Mouse (Mus musculus): ENCODE measurements around the gene Polr3c. TPM values are rescaled to one million over a fixed set of nuclear protein-coding genes. Genes with fewer than 3 reads are reported as not detected.
"Not testable (repeated sequence)": the region's sequence is repeated elsewhere in the genome, so short reads cannot be mapped to it uniquely, and the experiment has no call there.

Polr3c gene
- polyA plus RNA-seq, 1 experiment = 49.3 TPM

- DNase-seq = no peak
- Histone ChIP-seq H3K4me3 (ENCODE audit: control insufficient read depth, insufficient read depth, low read length) (no peak overlapping the region), H3K4me1 (replicated peaks; ENCODE audit: control insufficient read depth, insufficient read depth, low read length) (peaks cover 13% of the 10 kb centered on the region), H3K27ac (ENCODE audit: control insufficient read depth, insufficient read depth, low read length) (no peak overlapping the region), H3K27me3 (ENCODE audit: control insufficient read depth, insufficient read depth, low read length) (no peaks in the 10 kb centered on the region), H3K36me3 (ENCODE audit: control insufficient read depth, insufficient read depth, low read length) (no peaks in the 10 kb centered on the region)
- no peak for TF ChIP-seq CTCF (IDR thresholded peaks at IDR 0.05; ENCODE audit: borderline replicate concordance, control insufficient read depth, extremely low read depth, insufficient read depth, low read length, poor library complexity)
- TF ChIP-seq POLR2A (IDR thresholded peaks at IDR 0.05; ENCODE audit: control insufficient read depth, extremely low read depth, insufficient read depth, low read length, poor library complexity) = no peak
- WGBS = 97% methylated on average over 5 of the region's 5 CpGs
Measured at GRCm38 (mm10) chr3:96666916-96667315, 60.5 kb downstream of the Polr3c start.

GRCm38 (mm10) chr3:96665732-96666363 is 61.6 kb downstream of the Polr3c start:
- not testable (repeated sequence) for H3K4me3 ChIP-seq (ENCODE audit: control insufficient read depth, insufficient read depth, low read length); H3K36me3 ChIP-seq (ENCODE audit: control insufficient read depth, insufficient read depth, low read length); H3K27ac ChIP-seq (ENCODE audit: control insufficient read depth, insufficient read depth, low read length); H3K27me3 ChIP-seq (ENCODE audit: control insufficient read depth, insufficient read depth, low read length); DNase-seq
- WGBS = 98% methylated on average over 7 of the region's 7 CpGs
- H3K4me1 ChIP-seq (replicated peaks; ENCODE audit: control insufficient read depth, insufficient read depth, low read length) = peaks cover 12% of the 10 kb centered on the region

- no peaks in the 10 kb centered on the region for H3K36me3 ChIP-seq (ENCODE audit: control insufficient read depth, insufficient read depth, low read length)
- DNase-seq = peak; percentile 75
- no peaks in the 10 kb centered on the region for H3K27me3 ChIP-seq (ENCODE audit: control insufficient read depth, insufficient read depth, low read length)
- TF ChIP-seq POLR2A (IDR thresholded peaks at IDR 0.05; ENCODE audit: control insufficient read depth, extremely low read depth, insufficient read depth, low read length, poor library complexity) (no peak), CTCF (IDR thresholded peaks at IDR 0.05; ENCODE audit: borderline replicate concordance, control insufficient read depth, extremely low read depth, insufficient read depth, low read length, poor library complexity) (peak; percentile 74; the same call in 1 of the 2 replicates)
- peaks cover 6% of the 10 kb centered on the region for H3K4me1 ChIP-seq (replicated peaks; ENCODE audit: control insufficient read depth, insufficient read depth, low read length)
- H3K27ac ChIP-seq (ENCODE audit: control insufficient read depth, insufficient read depth, low read length) = no peak overlapping the region
- peak overlapping the region; percentile 21; the same call in 1 of the 2 replicates for H3K4me3 ChIP-seq (ENCODE audit: control insufficient read depth, insufficient read depth, low read length)
- WGBS = 10% methylated on average over 18 of the region's 18 CpGs
Measured at GRCm38 (mm10) chr3:96663432-96664239, 63.8 kb downstream of the Polr3c start.

GRCm38 (mm10) chr3:96662731-96663316 is 64.6 kb downstream of the Polr3c start:
- 86% methylated on average over 8 of the region's 8 CpGs for WGBS
- Histone ChIP-seq H3K4me1 (replicated peaks; ENCODE audit: control insufficient read depth, insufficient read depth, low read length) (peaks cover 6% of the 10 kb centered on the region), H3K27ac (ENCODE audit: control insufficient read depth, insufficient read depth, low read length) (no peak overlapping the region), H3K36me3 (ENCODE audit: control insufficient read depth, insufficient read depth, low read length) (no peaks in the 10 kb centered on the region), H3K4me3 (ENCODE audit: control insufficient read depth, insufficient read depth, low read length) (no peak overlapping the region), H3K27me3 (ENCODE audit: control insufficient read depth, insufficient read depth, low read length) (no peaks in the 10 kb centered on the region)
- no peak for TF ChIP-seq POLR2A (IDR thresholded peaks at IDR 0.05; ENCODE audit: control insufficient read depth, extremely low read depth, insufficient read depth, low read length, poor library complexity)
- TF ChIP-seq CTCF (IDR thresholded peaks at IDR 0.05; ENCODE audit: borderline replicate concordance, control insufficient read depth, extremely low read depth, insufficient read depth, low read length, poor library complexity) = no peak
- no peak for DNase-seq

Other genes starting within 250 kb of the Polr3c start
- 1.3 and 10.4 TPM in 2 replicates for gene Hfe2, start 202.5 kb downstream of the Polr3c start, polyA plus RNA-seq (2012; rRNA removed)
- gene Txnip, start 169.7 kb downstream of the Polr3c start, polyA plus RNA-seq (2012; rRNA removed) = 587 and 719 TPM in 2 replicates
- not detected in 2 replicates for gene Gm16253, start 150.6 kb downstream of the Polr3c start, polyA plus RNA-seq (2012; rRNA removed)
- 17.8 and 18.2 TPM in 2 replicates for gene Polr3gl, start 133.4 kb downstream of the Polr3c start, polyA plus RNA-seq (2012; rRNA removed)
- gene Ankrd34a, start 131.0 kb downstream of the Polr3c start, polyA plus RNA-seq (2012; rRNA removed) = 0.18 and 0.49 TPM in 2 replicates
- gene Lix1l, start 126.5 kb downstream of the Polr3c start, polyA plus RNA-seq (2012; rRNA removed) = 4.6 and 8.2 TPM in 2 replicates
- 12.2 and 14.4 TPM in 2 replicates for gene Rbm8a, start 97.7 kb downstream of the Polr3c start, polyA plus RNA-seq (2012; rRNA removed)
- gene Pex11b, start 92.3 kb downstream of the Polr3c start, polyA plus RNA-seq (2012; rRNA removed) = 37.0 and 41.0 TPM in 2 replicates
- 0.14 and 0.23 TPM in 2 replicates for gene Gm42957, start 92.2 kb downstream of the Polr3c start, polyA plus RNA-seq (2012; rRNA removed)
- 2.9 and 3.0 TPM in 2 replicates for gene Itga10, start 82.0 kb downstream of the Polr3c start, polyA plus RNA-seq (2012; rRNA removed)
- 1.7 and 2.8 TPM in 2 replicates for gene Ankrd35, start 57.5 kb downstream of the Polr3c start, polyA plus RNA-seq (2012; rRNA removed)
- 32.7 and 33.1 TPM in 2 replicates for gene Pias3, start 31.2 kb downstream of the Polr3c start, polyA plus RNA-seq (2012; rRNA removed)
- gene Nudt17, start 19.1 kb downstream of the Polr3c start, polyA plus RNA-seq (2012; rRNA removed) = 12.2 and 17.9 TPM in 2 replicates
- gene Rnf115, start within 50 bp of the Polr3c start, polyA plus RNA-seq (2012; rRNA removed) = 24.1 and 26.3 TPM in 2 replicates
- 0.49 and 0.60 TPM in 2 replicates for gene Pdzk1, start 101.7 kb upstream of the Polr3c start, polyA plus RNA-seq (2012; rRNA removed)
- 2.7 and 2.8 TPM in 2 replicates for gene Cd160, start 101.7 kb upstream of the Polr3c start, polyA plus RNA-seq (2012; rRNA removed)
- gene Gja5, start 177.1 kb upstream of the Polr3c start, polyA plus RNA-seq (2012; rRNA removed) = 1.2 and 2.1 TPM in 2 replicates
- 17.3 and 19.5 TPM in 2 replicates for gene Gpr89, start 177.7 kb upstream of the Polr3c start, polyA plus RNA-seq (2012; rRNA removed)
- 0.01 TPM in 2 replicates for gene Gja8, start 198.4 kb upstream of the Polr3c start, polyA plus RNA-seq (2012; rRNA removed)